Mouse (Mus musculus) adrenal gland, postnatal 25 days (tissue): ENCODE data around the gene Itm2c. TPM values are rescaled to one million over a fixed set of nuclear protein-coding genes. Genes with fewer than 3 reads are reported as not detected.

Experiments
- DNase-seq: peaks from one replicate; pipeline ENCODE4 v3.0.0; 2021; ENCODE audit warnings: mixed read lengths
- total RNA-seq: library from RNA; stranded (reverse); gene quantifications from 2 replicates; pipeline ENCODE4 v1.2.3, GENCODE M21; 2021

The Itm2c gene
- total RNA-seq, 1 experiment from 2014 or later = 521 TPM

DNA sequence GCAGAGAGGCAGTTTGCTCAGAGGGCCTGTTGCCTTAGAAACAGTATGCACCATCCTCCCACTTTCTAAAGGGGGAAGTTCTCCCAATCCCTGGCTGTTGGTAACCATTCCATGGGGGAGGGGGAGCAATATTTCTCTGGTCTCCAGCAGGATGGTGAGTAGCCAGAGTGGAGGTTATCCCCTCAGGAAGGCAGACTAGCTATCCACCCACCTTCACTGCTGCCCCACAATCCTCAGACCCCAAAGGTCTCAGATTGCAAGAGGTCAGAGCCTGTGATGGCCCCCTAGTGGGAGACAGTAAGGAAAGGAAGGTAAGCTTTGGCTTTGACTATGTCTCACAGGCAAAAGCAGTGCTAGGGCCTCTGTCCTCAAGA, 5.3 kb downstream of the Itm2c start:
- no peak for DNase-seq

DNA sequence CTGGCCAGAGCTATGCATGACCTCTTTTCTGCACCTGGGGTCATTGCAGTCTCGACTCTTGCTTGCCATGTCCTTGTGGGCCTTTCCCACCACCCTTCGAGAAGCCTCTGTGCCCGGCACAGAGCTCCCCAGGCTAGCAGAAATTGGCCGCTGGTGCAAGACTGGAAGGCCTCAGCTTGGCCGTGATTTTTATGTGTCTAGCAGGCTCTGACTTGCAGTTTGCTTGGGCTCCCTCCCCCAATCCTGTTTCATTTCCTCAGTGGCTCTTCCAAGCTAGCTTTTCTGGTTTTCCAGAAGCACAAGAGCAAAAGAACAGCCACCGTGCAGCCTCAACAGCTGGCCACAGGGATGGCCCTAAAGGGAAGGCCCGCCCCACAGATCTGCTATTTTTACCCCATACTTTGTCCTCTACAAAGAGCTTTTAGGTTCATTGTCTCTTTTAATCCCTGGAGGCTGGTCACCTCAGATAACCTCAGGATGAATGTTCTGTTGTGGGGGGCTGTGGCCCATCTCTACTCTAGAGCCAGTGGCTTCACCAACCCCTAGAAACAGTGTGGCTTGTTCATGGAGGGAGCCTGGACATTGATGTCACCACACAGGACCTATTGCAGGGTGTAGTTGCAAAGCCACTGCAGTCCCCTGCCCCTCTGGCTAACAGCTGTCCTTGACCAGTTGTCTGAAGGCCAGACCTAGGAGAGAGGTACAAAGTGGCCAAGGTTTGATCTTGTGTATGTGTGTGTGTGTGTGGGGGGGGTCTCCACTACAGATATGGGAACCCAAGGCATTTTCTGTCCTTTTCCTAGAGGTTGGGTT, 6.6 kb downstream of the Itm2c start:
- no peak for DNase-seq

DNA sequence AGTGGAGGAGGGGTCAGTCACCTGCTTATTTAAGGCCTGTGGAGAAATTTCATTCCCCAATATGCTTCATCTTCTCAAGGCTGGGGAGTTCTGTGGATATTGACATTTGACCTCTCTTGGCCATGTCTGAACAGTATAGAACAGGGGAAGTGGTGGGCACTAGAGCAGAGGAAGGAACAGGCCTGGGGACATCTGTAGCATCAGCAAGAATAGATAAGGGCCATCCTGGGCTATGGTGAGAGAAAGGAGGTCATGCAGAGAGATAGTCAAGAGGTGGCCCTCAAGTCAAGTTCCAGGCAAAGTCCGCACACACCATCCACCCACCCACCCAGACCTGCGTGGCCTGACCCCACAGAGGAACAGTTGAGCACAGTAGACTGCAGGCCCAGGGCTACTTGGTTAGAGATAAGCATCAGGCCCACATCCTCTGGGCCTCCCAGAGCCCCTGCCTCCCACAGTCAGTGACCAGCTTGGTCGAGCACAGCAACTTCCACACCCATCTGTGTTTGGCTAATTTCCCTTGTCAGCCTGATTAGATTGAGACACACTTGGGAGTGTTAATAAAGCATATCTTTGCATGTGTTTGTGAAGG, 7.5 kb downstream of the Itm2c start:
- DNase-seq = no peak

DNA sequence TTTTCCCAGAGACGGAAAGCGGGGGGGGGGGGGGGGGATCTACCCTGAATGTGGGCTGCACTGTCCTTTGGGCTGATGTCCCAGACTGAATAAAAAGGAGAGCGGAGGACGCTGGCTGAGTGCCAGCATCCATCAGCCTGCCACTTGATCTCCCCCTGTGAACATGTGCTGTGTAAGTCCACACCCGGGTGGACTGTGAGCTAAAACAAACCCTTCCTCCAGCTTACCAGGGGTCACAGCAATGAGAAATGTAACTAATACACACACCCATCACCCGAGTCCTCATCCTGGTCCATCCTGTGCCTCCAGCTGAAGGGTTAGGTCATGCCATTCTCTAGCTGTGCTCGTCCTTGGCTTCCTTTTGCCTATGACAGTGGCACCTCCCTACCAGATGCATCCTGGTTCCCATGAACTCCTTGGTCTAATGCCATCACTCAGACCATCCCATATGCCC, 8.1 kb downstream of the Itm2c start:
- peak; percentile 49 for DNase-seq

GRCm38 (mm10) chr1:85906892-85907291, 12.8 kb downstream of the Itm2c start:
- no peak for DNase-seq

DNA sequence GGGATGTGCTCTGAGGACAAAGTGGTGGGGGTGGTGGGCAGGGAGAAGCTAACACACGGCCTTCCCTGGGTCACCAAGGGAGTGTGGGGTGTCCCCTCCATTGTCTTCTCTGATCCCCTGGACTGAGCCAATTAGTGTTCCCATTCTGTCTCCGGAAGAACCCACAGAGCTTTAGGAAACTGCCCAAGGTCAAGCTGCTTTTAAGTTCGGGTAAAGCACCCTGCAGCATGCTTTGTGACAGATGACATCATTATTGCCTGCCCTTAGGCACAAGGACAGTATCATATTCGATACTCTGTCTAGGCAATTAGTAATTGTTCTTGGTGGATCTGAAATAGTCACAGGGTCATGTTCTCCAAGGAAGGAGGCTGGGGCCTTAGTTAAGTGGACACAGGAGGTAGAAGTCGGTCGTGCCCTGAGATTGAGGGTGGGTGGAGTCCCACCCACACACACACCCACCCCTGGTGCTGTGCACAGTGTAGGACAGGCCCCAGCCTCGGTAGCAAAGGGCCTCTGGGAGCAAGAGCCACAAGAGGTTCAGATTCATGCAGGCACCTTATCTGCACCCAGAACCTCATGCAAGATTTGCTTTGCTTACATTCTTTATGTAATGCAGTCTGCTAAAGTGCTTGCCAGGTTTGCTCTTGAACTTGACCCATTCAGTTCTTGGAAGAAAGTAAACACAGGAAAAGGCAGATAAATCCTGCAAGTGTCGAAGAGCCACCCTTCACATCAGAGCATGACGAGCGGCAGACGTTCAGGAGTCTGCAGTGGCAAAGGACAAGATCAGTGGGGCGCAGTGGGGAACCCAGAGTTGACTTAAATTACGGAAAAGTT, 14.9 kb downstream of the Itm2c start:
- no peak for DNase-seq

GRCm38 (mm10) chr1:85913078-85913755, 19.1 kb downstream of the Itm2c start:
- no peak for DNase-seq

DNA sequence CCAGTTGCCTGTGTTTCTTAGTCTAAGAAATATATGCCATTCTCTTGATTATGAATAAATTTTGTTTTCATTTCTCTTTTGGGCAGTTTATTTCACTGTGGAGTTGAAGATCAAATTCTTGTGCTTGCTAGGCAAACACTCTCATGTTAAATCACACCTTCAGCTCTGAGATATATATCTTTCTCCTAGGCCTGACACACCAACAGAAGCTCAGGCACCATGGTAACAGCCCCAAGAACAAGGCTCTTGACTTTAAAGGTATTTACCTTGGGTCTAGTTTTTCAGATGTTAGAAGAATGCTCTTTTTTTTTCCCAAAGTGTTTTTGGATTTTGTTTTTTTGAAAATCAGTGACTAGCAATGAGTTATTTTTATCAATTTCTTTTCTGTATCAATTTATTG, 21.8 kb downstream of the Itm2c start:
- no peak for DNase-seq

DNA sequence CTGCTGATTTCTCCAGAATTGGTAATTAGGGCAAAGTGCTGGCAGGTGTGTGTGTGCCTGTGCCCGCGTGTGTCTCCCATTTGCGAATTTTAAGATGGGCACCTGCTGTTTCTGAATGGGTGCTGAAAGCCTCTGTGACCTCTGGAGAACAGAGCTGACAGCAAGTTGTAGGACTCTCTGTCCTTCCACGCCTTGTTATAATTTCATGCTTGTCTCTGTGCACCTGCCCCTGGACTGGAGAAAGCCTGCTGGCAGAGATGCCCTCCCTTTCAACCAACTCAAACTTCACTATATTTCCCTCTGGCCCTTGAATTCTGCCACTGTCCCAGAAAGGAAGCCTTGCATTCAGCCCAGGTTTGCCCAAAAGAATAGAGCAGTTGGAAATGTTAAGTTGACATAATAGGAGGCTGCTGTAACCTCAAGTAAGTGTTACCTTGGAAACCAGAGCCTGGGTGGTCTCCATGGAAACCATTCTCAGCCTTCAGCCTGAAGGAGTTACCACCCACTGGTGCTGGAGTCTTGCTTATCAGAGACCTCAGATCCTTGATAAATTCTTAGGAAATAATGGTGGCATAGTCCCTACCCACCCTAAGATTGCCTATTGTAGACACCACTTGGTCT, 22.9 kb downstream of the Itm2c start:
- DNase-seq = no peak

- no peak for DNase-seq
Measured at GRCm38 (mm10) chr1:85919621-85920020, 25.5 kb downstream of the Itm2c start.

- no peak for DNase-seq
Measured at GRCm38 (mm10) chr1:85921725-85922124, 27.6 kb downstream of the Itm2c start.

- no peak for DNase-seq
Measured at GRCm38 (mm10) chr1:85922127-85922864, 28.2 kb downstream of the Itm2c start.

DNA sequence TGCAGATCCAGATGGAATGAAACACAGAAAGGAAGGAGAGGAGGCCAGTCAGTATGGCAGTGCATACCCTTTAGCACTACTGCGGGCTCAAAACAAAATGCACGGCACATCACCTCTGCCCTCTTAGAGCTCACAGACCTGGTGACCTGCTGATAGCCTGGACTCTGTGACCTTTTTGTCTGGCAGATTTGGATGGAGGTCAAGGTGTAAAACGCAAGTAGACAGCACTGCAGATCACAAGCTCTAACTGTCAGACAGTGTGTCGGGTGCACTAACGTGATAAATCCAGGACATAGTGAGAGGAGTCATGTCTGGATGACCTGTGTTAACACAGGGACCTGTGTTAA, 28.8 kb downstream of the Itm2c start:
- DNase-seq = no peak

DNA sequence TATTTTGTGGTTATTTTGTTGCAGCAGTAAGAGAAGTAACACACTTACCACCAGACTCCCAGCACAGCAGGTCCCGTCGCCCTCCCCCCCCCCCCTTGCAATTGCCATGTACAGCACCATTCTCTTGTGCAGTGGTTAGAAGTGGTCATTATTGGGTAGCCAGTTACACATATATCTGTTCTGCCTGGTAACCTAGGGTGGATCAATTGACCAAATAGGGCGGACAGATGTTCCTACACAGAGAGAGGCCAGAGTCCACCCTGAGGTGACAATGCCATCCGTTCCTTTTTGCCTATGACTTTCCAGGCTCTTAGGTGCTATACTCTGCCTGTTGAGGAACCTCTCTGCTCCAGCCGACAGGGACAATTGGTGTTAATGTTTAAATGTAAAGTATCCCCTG, 31.1 kb downstream of the Itm2c start:
- DNase-seq = no peak

GRCm38 (mm10) chr1:85928057-85928687, 34.1 kb downstream of the Itm2c start, which contains the start of gene 4933407L21Rik:
Gene 4933407L21Rik, plus strand, starts transcription at chr1:85928483.
- no peak for DNase-seq

DNA sequence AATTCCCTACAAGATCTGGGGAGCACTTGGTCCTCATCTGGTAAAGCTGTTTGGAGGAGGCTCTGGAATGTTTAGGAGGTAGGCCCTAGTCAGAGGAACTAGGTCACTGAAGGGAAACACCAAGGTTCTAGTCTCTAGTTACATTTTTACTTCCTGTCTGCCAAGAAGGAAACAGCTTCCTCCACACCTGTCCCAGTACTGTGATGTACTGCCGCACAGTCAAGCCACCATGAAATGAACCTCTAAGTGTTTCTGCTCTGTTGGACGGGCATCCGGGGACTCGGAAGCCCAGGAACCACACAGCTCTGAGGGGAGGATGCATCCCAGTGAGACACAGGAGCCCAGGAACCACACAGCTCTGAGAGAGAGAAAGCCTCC, 34.6 kb downstream of the Itm2c start:
- DNase-seq = no peak

GRCm38 (mm10) chr1:85929406-85929805, 35.3 kb downstream of the Itm2c start:
- no peak for DNase-seq

- DNase-seq = no peak
Measured at GRCm38 (mm10) chr1:85931170-85931569, 37.1 kb downstream of the Itm2c start.

GRCm38 (mm10) chr1:85933226-85933625, 39.1 kb downstream of the Itm2c start:
- DNase-seq = no peak

DNA sequence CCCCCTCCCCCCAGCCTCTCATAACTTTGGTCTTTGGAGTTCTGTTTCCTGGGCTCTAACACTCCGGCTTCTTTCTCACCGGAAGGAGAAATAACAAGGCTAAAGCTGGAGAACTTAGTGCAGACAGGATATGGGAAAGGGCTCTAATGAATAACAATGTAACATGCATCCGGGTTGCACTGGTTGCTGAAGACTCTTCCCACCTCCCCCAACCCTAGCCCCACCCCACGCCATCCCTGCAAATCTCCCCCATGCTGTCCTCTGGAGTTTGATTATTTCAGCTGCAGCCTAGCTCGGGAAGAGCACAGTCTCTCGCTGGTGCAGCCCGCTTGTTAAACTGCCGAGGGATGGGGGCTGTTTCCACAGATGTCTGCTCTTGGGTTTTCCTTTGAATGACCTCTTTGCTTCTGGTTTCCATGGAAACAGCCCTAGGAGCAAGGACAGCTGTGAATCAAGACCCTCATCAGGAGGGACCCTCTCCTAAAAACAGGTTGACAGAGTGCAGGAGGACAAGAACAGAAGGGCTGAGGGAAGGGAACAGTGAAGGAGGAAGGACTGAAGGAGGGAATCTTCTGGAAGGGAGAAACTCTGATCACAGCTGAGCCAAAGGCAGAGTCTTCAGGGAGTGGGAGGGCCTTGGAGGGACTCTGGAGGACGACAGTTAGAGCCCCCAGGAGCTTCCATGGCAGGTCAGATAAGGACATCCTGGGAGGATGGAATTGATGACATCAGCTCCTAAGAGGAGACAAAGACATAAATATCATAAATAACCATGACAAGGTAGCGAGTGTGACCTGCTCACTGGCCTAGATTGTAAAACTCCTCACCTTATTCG, 39.8 kb downstream of the Itm2c start:
- no peak for DNase-seq
